Mouse (Mus musculus) erythroblast, embryonic 14.5 days (primary cell): ENCODE data around the gene Ccl5.

Experiments
- GATA1 ChIP-seq: IDR thresholded peaks from 2 replicates; pipeline ENCODE4 v1.6.1; 2012; ENCODE audit warnings: low read length, inconsistent platforms, mixed read lengths
- TAL1 ChIP-seq: IDR thresholded peaks from 3 replicates; pipeline ENCODE4 v1.6.1; 2012; ENCODE audit warnings: low read length, inconsistent platforms, mixed read lengths

DNA sequence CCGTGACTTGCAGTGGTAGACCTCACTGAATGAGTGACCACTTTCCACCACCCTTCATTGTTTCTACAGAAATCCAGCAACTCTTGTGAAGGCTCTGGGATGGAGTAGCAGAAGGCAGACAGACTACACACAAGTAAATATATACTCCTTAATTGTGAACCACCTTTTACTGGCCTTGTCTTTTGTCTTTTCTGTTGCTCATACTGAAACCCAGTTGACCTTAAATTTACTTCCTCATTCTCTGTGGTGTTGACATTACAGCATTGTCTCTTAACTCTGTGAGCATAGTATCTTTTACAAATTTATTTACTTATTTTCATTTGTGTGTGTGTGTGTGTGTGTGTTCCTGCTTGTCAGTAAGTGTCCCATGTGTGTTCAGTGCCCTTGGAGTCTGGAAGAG lies 2.9 kb upstream of the Ccl5 start:
- no peak for TF ChIP-seq GATA1
- TF ChIP-seq TAL1: no peak
